Mouse (Mus musculus) erythroblast, adult 5-6 weeks (primary cell): ENCODE measurements around the gene Bdnf. TPM values are rescaled to one million over a fixed set of nuclear protein-coding genes. Genes with fewer than 3 reads are reported as not detected.

Experiments
- ATAC-seq: replicated peaks from 2 replicates; pipeline ENCODE4 v1.8.0; 2016; ENCODE audit warnings: moderate number of reproducible peaks, mild to moderate bottlenecking, moderate TSS enrichment, inconsistent platforms; ENCODE audit not compliant: poor library complexity, low FRiP score, severe bottlenecking
- total RNA-seq, 2 experiments: library from RNA; stranded (forward) in 1 of 2; stranded (reverse) in 1 of 2; fragments of 150-400 nt in 1 of 2; fragments of 200-764, 138-1000 nt in 1 of 2; gene quantifications; 2 replicates each; pipeline versions ENCODE4 v1.2.3 to v1.2.4; 2015 to 2017; ENCODE audit warnings: low replicate concordance in 2 of 2

The Bdnf gene
- total RNA-seq, 2 experiments from 2014 or later = not detected

DNA sequence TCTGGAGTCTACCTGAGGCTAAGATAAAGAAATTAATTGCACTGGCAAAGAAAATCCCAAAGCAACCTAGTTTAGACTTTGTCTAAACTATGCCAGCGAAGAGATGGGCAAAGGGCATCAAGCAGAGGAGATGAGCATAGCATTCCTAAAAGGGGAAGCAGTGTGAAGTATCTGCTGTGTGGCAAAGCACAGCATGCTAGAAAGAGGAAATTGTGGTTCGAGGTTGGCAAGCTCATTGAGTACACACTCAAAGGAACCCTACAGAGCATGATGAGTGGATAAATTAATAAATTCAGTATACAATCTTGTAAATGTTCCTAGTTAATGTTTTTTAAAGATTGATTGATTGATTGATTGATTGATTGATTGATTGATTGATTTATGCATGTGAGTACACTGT, 92.3 kb downstream of the Bdnf start:
- ATAC-seq = no peak

DNA sequence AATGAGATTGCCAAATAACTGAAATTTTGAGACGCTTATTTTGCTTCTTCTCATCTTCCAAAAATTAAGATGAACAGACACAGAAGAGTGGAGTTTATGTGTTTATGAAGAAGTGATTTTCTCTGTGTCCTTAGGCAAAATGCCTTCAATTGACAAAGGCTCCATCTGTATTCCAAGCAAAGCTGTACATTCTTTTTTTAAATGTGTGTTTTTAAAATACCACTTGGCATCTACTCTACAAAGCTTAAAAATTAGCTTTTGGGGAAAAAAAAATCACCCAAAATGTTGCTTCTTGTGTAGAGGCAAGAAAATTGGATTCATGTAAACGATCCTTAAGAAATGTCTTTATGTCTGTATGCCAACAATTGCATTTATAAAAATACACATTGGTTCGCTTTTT, 94.3 kb downstream of the Bdnf start:
- no peak for ATAC-seq

DNA sequence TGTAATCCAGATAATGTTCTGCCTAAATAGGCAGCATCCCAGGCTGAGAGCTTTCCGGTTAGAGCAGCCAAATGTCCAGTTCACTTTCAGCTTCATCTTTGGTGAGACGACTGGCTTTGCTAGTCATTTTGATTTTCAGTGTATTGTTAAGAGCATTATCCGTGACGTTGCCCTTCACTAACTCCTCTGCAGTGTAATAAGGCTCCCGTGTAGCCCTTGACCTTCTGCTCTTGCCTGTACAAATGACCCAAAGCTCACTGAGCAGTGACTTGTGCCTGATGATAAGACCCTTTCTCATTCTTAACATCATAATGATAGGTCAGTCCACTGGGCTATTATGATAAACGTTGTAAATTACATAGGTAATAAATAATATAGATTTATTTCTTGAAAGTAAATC, 101.9 kb downstream of the Bdnf start:
- no peak for ATAC-seq

Other genes starting within 250 kb of the Bdnf start
- gene Lin7c, start 216.2 kb downstream of the Bdnf start, total RNA-seq (2015; ENCODE audit: low replicate concordance) = 15.3 and 23.4 TPM in 2 replicates
- gene Lin7c, start 216.2 kb downstream of the Bdnf start, total RNA-seq (2017; ENCODE audit: low replicate concordance) = 26.3 and 32.1 TPM in 2 replicates
- 0.84 and 1.2 TPM in 2 replicates for gene Lgr4, start 242.9 kb downstream of the Bdnf start, total RNA-seq (2015; ENCODE audit: low replicate concordance)
- 0.42 and 0.51 TPM in 2 replicates for gene Lgr4, start 242.9 kb downstream of the Bdnf start, total RNA-seq (2017; ENCODE audit: low replicate concordance)